Mouse (Mus musculus): ENCODE data around the gene Ppp1r17.

Gene Ppp1r17

GRCm38 (mm10) chr6:56017291-56017994 lies at the start of gene Ppp1r17:
TSS of gene Ppp1r17 (plus strand) at chr6:56017497.
- DNase-seq: no peak

GRCm38 (mm10) chr6:55972998-55973397 lies 44.3 kb upstream of the Ppp1r17 start:
- peak in 1 of 2 experiments; percentile 11 for DNase-seq

- DNase-seq: no peak
Measured at GRCm38 (mm10) chr6:55979766-55980165, 37.5 kb upstream of the Ppp1r17 start.

- DNase-seq: no peak
Measured at GRCm38 (mm10) chr6:56008711-56009110, 8.6 kb upstream of the Ppp1r17 start.

- DNase-seq: no peak
Measured at GRCm38 (mm10) chr6:56012384-56012783, 4.9 kb upstream of the Ppp1r17 start.

GRCm38 (mm10) chr6:56019632-56020031 lies 2.3 kb downstream of the Ppp1r17 start:
- DNase-seq: no peak

GRCm38 (mm10) chr6:56025533-56025932 lies 8.2 kb downstream of the Ppp1r17 start:
- peak; percentile 21 to 30 for DNase-seq

- DNase-seq: no peak
Measured at GRCm38 (mm10) chr6:56027318-56027717, 10.0 kb downstream of the Ppp1r17 start.

GRCm38 (mm10) chr6:56027966-56028365 lies 10.7 kb downstream of the Ppp1r17 start:
- DNase-seq: no peak

GRCm38 (mm10) chr6:56029986-56030385 lies 12.7 kb downstream of the Ppp1r17 start:
- no peak for DNase-seq

GRCm38 (mm10) chr6:56032231-56032630 lies 14.9 kb downstream of the Ppp1r17 start:
- DNase-seq: no peak

- no peak for DNase-seq
Measured at GRCm38 (mm10) chr6:56035054-56035453, 17.8 kb downstream of the Ppp1r17 start.

- no peak for DNase-seq
Measured at GRCm38 (mm10) chr6:56039476-56040055, 22.3 kb downstream of the Ppp1r17 start.

GRCm38 (mm10) chr6:56044270-56044669 lies 27.0 kb downstream of the Ppp1r17 start:
- no peak for DNase-seq

GRCm38 (mm10) chr6:56044716-56045115 lies 27.4 kb downstream of the Ppp1r17 start:
- no peak for DNase-seq

- DNase-seq: no peak
Measured at GRCm38 (mm10) chr6:56048580-56048979, 31.3 kb downstream of the Ppp1r17 start.

GRCm38 (mm10) chr6:56049104-56049503 lies 31.8 kb downstream of the Ppp1r17 start:
- peak; percentile 5 to 7 for DNase-seq

- no peak for DNase-seq
Measured at GRCm38 (mm10) chr6:56063736-56064135, 46.4 kb downstream of the Ppp1r17 start.

- DNase-seq: peak; percentile 50 to 56
Measured at GRCm38 (mm10) chr6:56066632-56067282, 49.5 kb downstream of the Ppp1r17 start.

- DNase-seq: no peak
Measured at GRCm38 (mm10) chr6:56068516-56068915, 51.2 kb downstream of the Ppp1r17 start.

- no peak for DNase-seq
Measured at GRCm38 (mm10) chr6:56076378-56076805, 59.1 kb downstream of the Ppp1r17 start.

Data from kidney, postnatal 4 days (tissue).